Mouse (Mus musculus): ENCODE measurements around the gene Gdf15.

- TF ChIP-seq CTCF (IDR thresholded peaks at IDR 0.05; ENCODE audit: borderline replicate concordance, control insufficient read depth, extremely low read depth, insufficient read depth, low read length, poor library complexity): no peak
- TF ChIP-seq POLR2A (IDR thresholded peaks at IDR 0.05; ENCODE audit: control insufficient read depth, extremely low read depth, insufficient read depth, low read length, poor library complexity): no peak
Measured at GRCm38 (mm10) chr8:70655469-70655868, 23.2 kb upstream of the Gdf15 start.

Measured in thymus, adult 2 months (tissue).